10 mouse cellular contexts compared by ENCODE assay signal in the genomic region with DNA sequence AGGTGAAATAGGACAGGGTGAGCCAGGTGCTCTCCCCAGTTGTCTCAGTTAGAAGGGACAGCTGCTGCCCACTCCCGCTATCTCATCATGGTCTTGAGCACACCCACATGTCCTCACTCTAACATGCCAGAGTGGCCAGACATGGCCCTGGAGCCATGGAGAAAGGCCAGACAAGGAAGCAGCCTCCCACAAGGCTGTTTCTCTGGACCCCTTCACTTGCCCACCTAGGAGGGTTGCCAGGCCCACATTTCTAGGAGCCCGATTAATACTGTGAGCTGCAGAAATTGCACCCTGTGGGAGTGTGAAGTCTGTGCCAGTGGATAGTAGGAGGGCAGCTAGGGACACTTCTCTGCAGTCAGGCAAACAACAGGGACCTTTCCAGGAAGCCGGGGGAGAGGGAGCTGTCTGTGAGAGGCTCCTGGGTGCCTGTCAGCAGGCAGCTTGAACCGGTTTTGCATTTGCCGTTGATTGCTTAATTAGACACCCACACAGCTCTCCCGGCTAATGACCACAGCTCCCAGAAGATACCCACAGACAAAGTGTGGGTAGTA. TPM values are rescaled to one million over a fixed set of nuclear protein-coding genes. Genes with fewer than 3 reads are reported as not detected.
DNase-seq lines count a peak whose midpoint lies in the region; ATAC-seq and TF ChIP-seq lines count a peak whose summit lies in the region.
"Had no signal": no experiment of that assay in that cellular context is flagged by ENCODE, and none has a peak within 500 bp of the region (broad histone marks: within the 10 kb centered on the region; RNA-seq: fewer than 3 reads in every experiment).

No protein-coding gene starts in this region.

- H3K4me2 ChIP-seq in midbrain, embryonic 15.5 days, result no peak overlapping the region
- H3K4me2 ChIP-seq: limb, embryonic 15.5 days had no signal

- no peak for ATAC-seq in midbrain, embryonic 15.5 days (replicated peaks)

- 0 out of 2 replicates have a peak, but pooled peaks have one; percentile 51 for TF ChIP-seq EP300 in heart, adult 2 months (IDR thresholded peaks at IDR 0.05; ENCODE audit: insufficient read depth, low read depth, low read length)

- peak overlapping the region; percentile 58 for H3K27ac ChIP-seq in midbrain, embryonic 10.5 days (replicated peaks)
- H3K27ac ChIP-seq in midbrain, embryonic 15.5 days, result no peak overlapping the region
- peak overlapping the region; percentile 67 for H3K27ac ChIP-seq in heart, adult 2 months
- H3K27ac ChIP-seq in small intestine, adult 2 months (ENCODE audit: insufficient read depth, low read depth, low read length), result peak overlapping the region; percentile 84; the same call in 1 of the 2 replicates
- H3K27ac ChIP-seq: limb, embryonic 15.5 days had no signal

- peaks cover 77% of the 10 kb centered on the region for H3K4me1 ChIP-seq in midbrain, embryonic 10.5 days
- peaks cover 43% of the 10 kb centered on the region for H3K4me1 ChIP-seq in midbrain, embryonic 15.5 days
- H3K4me1 ChIP-seq in heart, adult 2 months (ENCODE audit: control insufficient read depth, insufficient read depth, low read length), result peaks cover 8% of the 10 kb centered on the region
- peaks cover 55% of the 10 kb centered on the region for H3K4me1 ChIP-seq in small intestine, adult 2 months (ENCODE audit: control insufficient read depth, insufficient read depth, insufficient read length, low read length)

- H3K9ac ChIP-seq in midbrain, embryonic 15.5 days, result no peak overlapping the region
- H3K9ac ChIP-seq in heart, adult 2 months (ENCODE audit: low read depth, low read length), result peak overlapping the region; percentile 23
- H3K9ac ChIP-seq: limb, embryonic 15.5 days had no signal

- WGBS in midbrain, embryonic 10.5 days, result 66% methylated on average over 6 of the region's 6 CpGs
- 36% methylated on average over 6 of the region's 6 CpGs for WGBS in midbrain, embryonic 15.5 days
- WGBS in heart, adult 2 months, result 19% methylated on average over 6 of the region's 6 CpGs
- 21% methylated on average over 6 of the region's 6 CpGs for WGBS in small intestine, adult 2 months

- intact Hi-C loops in heart, adult 2 months (cut with DNase I), result no loop called here

- no peak overlapping the region for H3K4me3 ChIP-seq in midbrain, embryonic 10.5 days
- no peak overlapping the region for H3K4me3 ChIP-seq in midbrain, embryonic 15.5 days
- no peak overlapping the region for H3K4me3 ChIP-seq in heart, adult 2 months
- H3K4me3 ChIP-seq in small intestine, adult 2 months (ENCODE audit: low read depth, low read length), result no peak overlapping the region
- H3K4me3 ChIP-seq: limb, embryonic 15.5 days had no signal

- no peaks in the 10 kb centered on the region for H3K9me3 ChIP-seq in midbrain, embryonic 10.5 days (replicated peaks)
- H3K9me3 ChIP-seq in midbrain, embryonic 15.5 days, result no peaks in the 10 kb centered on the region
- H3K9me3 ChIP-seq: limb, embryonic 15.5 days had no signal

- no peak for TF ChIP-seq POLR2A in heart, adult 2 months (IDR thresholded peaks at IDR 0.05; ENCODE audit: insufficient read depth, low read depth, low read length)
- TF ChIP-seq POLR2A in small intestine, adult 2 months (IDR thresholded peaks at IDR 0.05; ENCODE audit: low read depth, low read length), result peak; percentile 11; the same call in 1 of the 2 replicates

- TF ChIP-seq CTCF in heart, adult 2 months (IDR thresholded peaks at IDR 0.05), result no peak
- TF ChIP-seq CTCF in small intestine, adult 2 months (IDR thresholded peaks at IDR 0.05; ENCODE audit: extremely low read depth, insufficient read length, insufficient replicate concordance, low read depth, low read length), result no peak

- no peaks in the 10 kb centered on the region for H3K79me2 ChIP-seq in heart, adult 2 months (replicated peaks; ENCODE audit: control insufficient read depth, insufficient read depth, low read length)

- no peak for DNase-seq in midbrain, embryonic 10.5 days (ENCODE audit: low spot score)
- peak; percentile 57 to 74 for DNase-seq in heart, adult 2 months
- DNase-seq in kidney, postnatal 10 days, result peak; percentile 55
- DNase-seq in right cerebral cortex, postnatal 25 days, result no peak
- DNase-seq in spleen, postnatal 4 days (ENCODE audit: low spot score in 2 of 2), result no peak
- DNase-seq: cerebellum, adult 18-20 months; thymus, adult 2 months had no signal

- no peaks in the 10 kb centered on the region; the same call in 1 of the 2 replicates for H3K36me3 ChIP-seq in midbrain, embryonic 10.5 days
- no peaks in the 10 kb centered on the region for H3K36me3 ChIP-seq in midbrain, embryonic 15.5 days (replicated peaks)
- H3K36me3 ChIP-seq in heart, adult 2 months (ENCODE audit: control insufficient read depth, insufficient read depth, low read length), result no peaks in the 10 kb centered on the region
- H3K36me3 ChIP-seq in small intestine, adult 2 months (ENCODE audit: control insufficient read depth, insufficient read depth, low read length), result no peaks in the 10 kb centered on the region
- H3K36me3 ChIP-seq: limb, embryonic 15.5 days had no signal

- H3K27me3 ChIP-seq in midbrain, embryonic 10.5 days (ENCODE audit: low read depth, poor library complexity, severe bottlenecking), result peaks cover 33% of the 10 kb centered on the region
- H3K27me3 ChIP-seq in midbrain, embryonic 15.5 days (replicated peaks), result no peaks in the 10 kb centered on the region
- H3K27me3 ChIP-seq in heart, adult 2 months (ENCODE audit: control insufficient read depth, insufficient read depth, low read length), result no peaks in the 10 kb centered on the region
- no peaks in the 10 kb centered on the region for H3K27me3 ChIP-seq in small intestine, adult 2 months (ENCODE audit: control insufficient read depth, insufficient read depth, low read length)

RNA-seq across cellular contexts. Expression of a gene that starts 58.5 kb away (rescaled TPM):
- polyA plus RNA-seq in midbrain, embryonic 10.5 days (2016; fragmentation: Nextera tagmentation; extraction: Ambion mirVana), result 12.5 and 15.7 TPM in 2 replicates
- polyA plus RNA-seq in midbrain, embryonic 15.5 days (2015; fragmentation: Nextera tagmentation; extraction: Ambion mirVana), result 21.4 and 23.4 TPM in 2 replicates
- total RNA-seq in heart, adult 2 months (2021), result 10 to 100 TPM; 51.0 to 67.5 TPM
- 55.2 and 81.4 TPM in 2 replicates for polyA plus RNA-seq in heart, adult 2 months (2012; rRNA removed)
- 37.1 and 104 TPM in 2 replicates for polyA plus RNA-seq in small intestine, adult 2 months (2012; rRNA removed)

Comparison
In these comparisons a context has a peak if more than half of its experiments do, and no peak if none do; other contexts are left out.
1. DNase-seq: peak in heart, adult 2 months (2 of 2) and kidney, postnatal 10 days (single experiment); none in midbrain, embryonic 10.5 days (single experiment), right cerebral cortex, postnatal 25 days (single experiment) and spleen, postnatal 4 days (0 of 2).